Mouse (Mus musculus) spleen, adult 2 months (tissue): ENCODE results near the gene Csf2rb2.
"Not testable (repeated sequence)": the region's sequence is repeated elsewhere in the genome, so short reads cannot be mapped to it uniquely, and the experiment has no call there.

ENCODE experiments used
- CTCF ChIP-seq: fragments of 200-500 bp; IDR thresholded peaks from 2 replicates; pipeline ENCODE4 v1.5.1; 2011; ENCODE audit warnings: mild to moderate bottlenecking, inconsistent platforms; ENCODE audit not compliant: insufficient read depth, insufficient read length, insufficient replicate concordance; ENCODE audit errors: extremely low read depth
- POLR2A ChIP-seq: fragments of 200-500 bp; IDR thresholded peaks from 2 replicates; pipeline ENCODE4 v1.6.1; 2011; ENCODE audit warnings: low read depth, low read length, inconsistent platforms

GRCm38 (mm10) chr15:78340919-78341318 lies 35.4 kb upstream of the Csf2rb2 start:
- TF ChIP-seq CTCF, POLR2A: not testable (repeated sequence)
